Mouse (Mus musculus): ENCODE results near the gene Xpo6.

DNA sequence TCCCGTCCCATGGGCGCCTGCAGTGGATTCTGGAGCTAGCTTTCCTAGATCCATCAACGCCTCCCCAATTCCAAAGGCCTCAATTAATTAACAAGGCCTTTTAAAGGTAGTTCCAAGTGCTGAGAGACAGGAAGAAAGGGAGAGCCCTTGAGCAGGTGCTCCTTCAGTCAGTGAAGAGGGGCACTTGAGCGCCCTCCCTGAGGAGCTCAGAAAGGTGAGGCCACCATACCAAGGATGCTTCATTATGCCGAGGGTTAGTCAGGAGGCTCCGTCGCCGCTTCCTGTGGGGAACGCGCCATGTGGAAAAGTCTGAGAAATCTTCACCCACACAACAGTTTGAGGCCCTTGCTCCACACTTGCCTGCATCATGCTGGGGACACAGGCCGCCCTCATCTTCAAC, 99.9 kb downstream of the Xpo6 start:
- TF ChIP-seq EP300 (optimal IDR thresholded peaks at IDR 0.05) (no peak), CTCF (IDR thresholded peaks at IDR 0.05; ENCODE audit: low read depth) (no peak)

Measured in stomach, postnatal 0 days (tissue).